Mouse (Mus musculus): ENCODE measurements around the gene Gm20696. TPM values are rescaled to one million over a fixed set of nuclear protein-coding genes. Genes with fewer than 3 reads are reported as not detected.

Gm20696 gene
- polyA plus RNA-seq, 1 experiment from 2014 or later, result 6.5 TPM

- peaks cover 38% of the 10 kb centered on the region for H3K4me1 ChIP-seq
- no peak overlapping the region for H3K27ac ChIP-seq
- H3K9me3 ChIP-seq, result no peaks in the 10 kb centered on the region
- no peak overlapping the region for H3K9ac ChIP-seq
- no peak overlapping the region for H3K4me2 ChIP-seq (replicated peaks)
- 83% methylated on average over 5 of the region's 5 CpGs for WGBS
- no peaks in the 10 kb centered on the region; the same call in 1 of the 2 replicates for H3K36me3 ChIP-seq
- ATAC-seq (ENCODE audit: low FRiP score, low read depth), result no peak
- H3K4me3 ChIP-seq, result no peak overlapping the region
- 0 out of 2 replicates have a peak, but pooled peaks cover 3% of the 10 kb centered on the region for H3K27me3 ChIP-seq
Measured at GRCm38 (mm10) chr6:99372427-99372826, 294.2 kb downstream of the Gm20696 start.

GRCm38 (mm10) chr6:99372016-99372415 is 294.6 kb downstream of the Gm20696 start:
- Histone ChIP-seq H3K9me3 (no peaks in the 10 kb centered on the region), H3K36me3 (peaks cover 2% of the 10 kb centered on the region; the same call in 1 of the 2 replicates), H3K27ac (no peak overlapping the region), H3K27me3 (0 out of 2 replicates have a peak, but pooled peaks cover 3% of the 10 kb centered on the region), H3K4me1 (peaks cover 34% of the 10 kb centered on the region), H3K9ac (no peak overlapping the region), H3K4me3 (no peak overlapping the region), H3K4me2 (replicated peaks) (no peak overlapping the region)
- 83% methylated on average over 6 of the region's 6 CpGs for WGBS
- ATAC-seq (ENCODE audit: low FRiP score, low read depth), result no peak

GRCm38 (mm10) chr6:99369931-99370330 is 296.7 kb downstream of the Gm20696 start:
- Histone ChIP-seq H3K4me3 (no peak overlapping the region), H3K27ac (no peak overlapping the region), H3K4me1 (peaks cover 13% of the 10 kb centered on the region), H3K27me3 (no peaks in the 10 kb centered on the region), H3K9ac (no peak overlapping the region), H3K36me3 (peaks cover 11% of the 10 kb centered on the region; the same call in 1 of the 2 replicates), H3K4me2 (replicated peaks) (no peak overlapping the region), H3K9me3 (no peaks in the 10 kb centered on the region)
- ATAC-seq (ENCODE audit: low FRiP score, low read depth), result no peak
- WGBS, result 87% methylated on average over 2 of the region's 2 CpGs

GRCm38 (mm10) chr6:99369156-99369555 is 297.4 kb downstream of the Gm20696 start:
- H3K27ac ChIP-seq, result no peak overlapping the region
- no peaks in the 10 kb centered on the region for H3K27me3 ChIP-seq
- no peak overlapping the region for H3K9ac ChIP-seq
- H3K9me3 ChIP-seq, result no peaks in the 10 kb centered on the region
- no peak overlapping the region for H3K4me3 ChIP-seq
- H3K4me1 ChIP-seq, result 0 out of 2 replicates have a peak, but pooled peaks cover 6% of the 10 kb centered on the region
- peaks cover 11% of the 10 kb centered on the region; the same call in 1 of the 2 replicates for H3K36me3 ChIP-seq
- WGBS, result 73% methylated on average over 3 of the region's 3 CpGs
- H3K4me2 ChIP-seq (replicated peaks), result no peak overlapping the region
- ATAC-seq (ENCODE audit: low FRiP score, low read depth), result no peak

- H3K4me2 ChIP-seq (replicated peaks), result no peak overlapping the region
Measured at GRCm38 (mm10) chr6:99368118-99368753, 298.4 kb downstream of the Gm20696 start.

GRCm38 (mm10) chr6:99364545-99364944 is 302.1 kb downstream of the Gm20696 start:
- H3K4me2 ChIP-seq (replicated peaks), result no peak overlapping the region
- no peaks in the 10 kb centered on the region for H3K27me3 ChIP-seq
- H3K4me3 ChIP-seq, result no peak overlapping the region
- 49% methylated on average over 6 of the region's 6 CpGs for WGBS
- H3K27ac ChIP-seq, result no peak overlapping the region
- no peak for ATAC-seq (ENCODE audit: low FRiP score, low read depth)
- no peaks in the 10 kb centered on the region for H3K9me3 ChIP-seq
- H3K9ac ChIP-seq, result no peak overlapping the region
- H3K36me3 ChIP-seq, result peaks cover 11% of the 10 kb centered on the region; the same call in 1 of the 2 replicates
- no peaks in the 10 kb centered on the region for H3K4me1 ChIP-seq

More at GRCm38 (mm10) chr6:99368118-99368753, 298.4 kb downstream of the Gm20696 start:
- H3K9ac ChIP-seq, result no peak overlapping the region
- ATAC-seq (ENCODE audit: low FRiP score, low read depth), result no peak
- H3K4me3 ChIP-seq, result no peak overlapping the region
- H3K36me3 ChIP-seq, result peaks cover 11% of the 10 kb centered on the region; the same call in 1 of the 2 replicates
- WGBS, result 83% methylated on average over 4 of the region's 4 CpGs
- H3K27ac ChIP-seq, result no peak overlapping the region
- 0 out of 2 replicates have a peak, but pooled peaks cover 2% of the 10 kb centered on the region for H3K4me1 ChIP-seq
- no peaks in the 10 kb centered on the region for H3K27me3 ChIP-seq
- H3K9me3 ChIP-seq, result no peaks in the 10 kb centered on the region

- H3K27ac ChIP-seq, result no peak overlapping the region
- no peaks in the 10 kb centered on the region for H3K9me3 ChIP-seq
- H3K36me3 ChIP-seq, result no peaks in the 10 kb centered on the region
- no peaks in the 10 kb centered on the region for H3K4me1 ChIP-seq
- no peak for ATAC-seq (ENCODE audit: low FRiP score, low read depth)
- no peak overlapping the region for H3K4me3 ChIP-seq
- H3K9ac ChIP-seq, result no peak overlapping the region
- H3K27me3 ChIP-seq, result no peaks in the 10 kb centered on the region
- H3K4me2 ChIP-seq (replicated peaks), result no peak overlapping the region
- 83% methylated on average over 4 of the region's 4 CpGs for WGBS
Measured at GRCm38 (mm10) chr6:99360581-99360980, 306.0 kb downstream of the Gm20696 start.

GRCm38 (mm10) chr6:99359765-99360499 is 306.7 kb downstream of the Gm20696 start:
- Histone ChIP-seq H3K4me2 (replicated peaks) (no peak overlapping the region), H3K9ac (no peak overlapping the region), H3K4me3 (no peak overlapping the region), H3K27ac (no peak overlapping the region), H3K36me3 (no peaks in the 10 kb centered on the region), H3K9me3 (no peaks in the 10 kb centered on the region), H3K27me3 (no peaks in the 10 kb centered on the region), H3K4me1 (no peaks in the 10 kb centered on the region)
- WGBS, result 78% methylated on average over 6 of the region's 6 CpGs
- ATAC-seq (ENCODE audit: low FRiP score, low read depth), result no peak

GRCm38 (mm10) chr6:99359036-99359698 is 307.4 kb downstream of the Gm20696 start:
- Histone ChIP-seq H3K4me1 (no peaks in the 10 kb centered on the region), H3K4me3 (no peak overlapping the region), H3K4me2 (replicated peaks) (no peak overlapping the region), H3K27me3 (no peaks in the 10 kb centered on the region), H3K36me3 (no peaks in the 10 kb centered on the region), H3K9me3 (no peaks in the 10 kb centered on the region), H3K9ac (no peak overlapping the region), H3K27ac (no peak overlapping the region)
- ATAC-seq (ENCODE audit: low FRiP score, low read depth), result no peak
- WGBS, result 83% methylated on average over 9 of the region's 9 CpGs

- no peaks in the 10 kb centered on the region for H3K27me3 ChIP-seq
- H3K4me1 ChIP-seq, result no peaks in the 10 kb centered on the region
- H3K4me2 ChIP-seq (replicated peaks), result no peak overlapping the region
- no peaks in the 10 kb centered on the region for H3K36me3 ChIP-seq
- no peak for ATAC-seq (ENCODE audit: low FRiP score, low read depth)
- WGBS, result 81% methylated on average over 2 of the region's 2 CpGs
- no peak overlapping the region for H3K9ac ChIP-seq
- H3K27ac ChIP-seq, result no peak overlapping the region
- H3K4me3 ChIP-seq, result no peak overlapping the region
- H3K9me3 ChIP-seq, result no peaks in the 10 kb centered on the region
Measured at GRCm38 (mm10) chr6:99357931-99358330, 308.7 kb downstream of the Gm20696 start.

- no peak for ATAC-seq (ENCODE audit: low FRiP score, low read depth)
Measured at GRCm38 (mm10) chr6:99354338-99354737, 312.3 kb downstream of the Gm20696 start.

GRCm38 (mm10) chr6:99353441-99353840 is 313.2 kb downstream of the Gm20696 start:
- Histone ChIP-seq H3K9me3 (no peaks in the 10 kb centered on the region), H3K4me3 (no peak overlapping the region), H3K27ac (no peak overlapping the region), H3K27me3 (no peaks in the 10 kb centered on the region), H3K9ac (no peak overlapping the region), H3K4me1 (peaks cover 6% of the 10 kb centered on the region; the same call in 1 of the 2 replicates), H3K4me2 (replicated peaks) (no peak overlapping the region), H3K36me3 (no peaks in the 10 kb centered on the region)
- ATAC-seq (ENCODE audit: low FRiP score, low read depth), result no peak
- WGBS, result 77% methylated on average over 2 of the region's 2 CpGs

More at GRCm38 (mm10) chr6:99354338-99354737, 312.3 kb downstream of the Gm20696 start:
- no peak overlapping the region for H3K27ac ChIP-seq
- H3K9me3 ChIP-seq, result no peaks in the 10 kb centered on the region
- no peaks in the 10 kb centered on the region for H3K36me3 ChIP-seq
- peaks cover 6% of the 10 kb centered on the region; the same call in 1 of the 2 replicates for H3K4me1 ChIP-seq
- H3K9ac ChIP-seq, result no peak overlapping the region
- no peak overlapping the region for H3K4me2 ChIP-seq (replicated peaks)
- no peaks in the 10 kb centered on the region for H3K27me3 ChIP-seq
- 31% methylated on average over 2 of the region's 2 CpGs for WGBS
- H3K4me3 ChIP-seq, result no peak overlapping the region
